Mouse (Mus musculus) adrenal gland, postnatal 36 days (tissue): ENCODE data around the gene Gm49388. TPM values are rescaled to one million over a fixed set of nuclear protein-coding genes. Genes with fewer than 3 reads are reported as not detected.
A peak's percentile ranks its signal among the peaks of the same experiment; 100 is the strongest.
"Not testable (repeated sequence)": the region's sequence is repeated elsewhere in the genome, so short reads cannot be mapped to it uniquely, and the experiment has no call there.

Experiments used
- DNase-seq, 2 experiments: peaks; one replicate each; pipeline ENCODE4 v3.0.0; 2021; ENCODE audit warnings: mixed read lengths in 1 of 2
- total RNA-seq, 2 experiments: library from RNA; stranded (reverse); gene quantifications; 2 replicates each; pipeline ENCODE4 v1.2.3; 2021

Gene Gm49388
- total RNA-seq, 2 experiments from 2014 or later = 4.1 to 6.6 TPM

- peak in 1 of 2 experiments; percentile 29 for DNase-seq
These were observed 16.9 kb upstream of the Gm49388 start for GRCm38 (mm10) chr7:127768346-127768996.

GRCm38 (mm10) chr7:127768997-127769593 lies 16.3 kb upstream of the Gm49388 start:
- peak; percentile 92 to 95 for DNase-seq

- DNase-seq = peak; percentile 94 to 96
These were observed 15.8 kb upstream of the Gm49388 start, which contains the start of gene Orai3 for GRCm38 (mm10) chr7:127769651-127770038. Orai3 (plus strand) TSS chr7:127769815.

GRCm38 (mm10) chr7:127770039-127770905 lies 15.1 kb upstream of the Gm49388 start:
- DNase-seq = no peak

GRCm38 (mm10) chr7:127771262-127771661 lies 14.1 kb upstream of the Gm49388 start:
- DNase-seq = no peak

GRCm38 (mm10) chr7:127772080-127772479 lies 13.3 kb upstream of the Gm49388 start:
- peak in 1 of 2 experiments; percentile 27 for DNase-seq

GRCm38 (mm10) chr7:127772557-127772956 lies 12.9 kb upstream of the Gm49388 start:
- no peak for DNase-seq

- peak; percentile 79 to 88 for DNase-seq
These were observed 11.6 kb upstream of the Gm49388 start for GRCm38 (mm10) chr7:127773664-127774384.

GRCm38 (mm10) chr7:127775837-127776236 lies 9.6 kb upstream of the Gm49388 start:
- not testable (repeated sequence) for DNase-seq

- DNase-seq = peak; percentile 91 to 93
These were observed 9.0 kb upstream of the Gm49388 start, which contains the start of gene Setd1a for GRCm38 (mm10) chr7:127776426-127776825. Setd1a (plus strand) TSS chr7:127776670.

GRCm38 (mm10) chr7:127776878-127777473 lies 8.4 kb upstream of the Gm49388 start:
- DNase-seq = peak; percentile 98

- DNase-seq = peak; percentile 69 to 82
These were observed 7.7 kb upstream of the Gm49388 start for GRCm38 (mm10) chr7:127777474-127778266.

- DNase-seq = no peak
These were observed 7.1 kb upstream of the Gm49388 start for GRCm38 (mm10) chr7:127778350-127778749.

GRCm38 (mm10) chr7:127797076-127797845 lies 11.9 kb downstream of the Gm49388 start:
- DNase-seq = no peak

- DNase-seq = no peak
These were observed 13.2 kb downstream of the Gm49388 start for GRCm38 (mm10) chr7:127798591-127798990.

GRCm38 (mm10) chr7:127799211-127799610 lies 13.8 kb downstream of the Gm49388 start:
- DNase-seq = no peak

- no peak for DNase-seq
These were observed 14.3 kb downstream of the Gm49388 start for GRCm38 (mm10) chr7:127799738-127800137.

GRCm38 (mm10) chr7:127800435-127801009 lies 15.1 kb downstream of the Gm49388 start, which contains the start of gene Hsd3b7:
Hsd3b7 (plus strand) TSS chr7:127800604.
- peak; percentile 96 to 98 for DNase-seq

- DNase-seq = peak; percentile 32 to 34
These were observed 15.7 kb downstream of the Gm49388 start for GRCm38 (mm10) chr7:127801010-127801621.
